Mouse (Mus musculus) heart, postnatal 25 days (tissue): ENCODE data around the gene Evx2. TPM values are rescaled to one million over a fixed set of nuclear protein-coding genes. Genes with fewer than 3 reads are reported as not detected.

Experiments
- DNase-seq: peaks from one replicate; pipeline ENCODE4 v3.0.0; 2022; ENCODE audit warnings: low spot score
- intact Hi-C: fragments of 180-260 bp; cut with DNase I; formaldehyde crosslinking; loops from one replicate; pipeline ENCODE4 v1.15.1; 2025
- total RNA-seq, 2 experiments: library from RNA; stranded (reverse); gene quantifications; 2 replicates each; pipeline ENCODE4 v1.2.3; 2021

The Evx2 gene
- total RNA-seq, result not detected

DNA sequence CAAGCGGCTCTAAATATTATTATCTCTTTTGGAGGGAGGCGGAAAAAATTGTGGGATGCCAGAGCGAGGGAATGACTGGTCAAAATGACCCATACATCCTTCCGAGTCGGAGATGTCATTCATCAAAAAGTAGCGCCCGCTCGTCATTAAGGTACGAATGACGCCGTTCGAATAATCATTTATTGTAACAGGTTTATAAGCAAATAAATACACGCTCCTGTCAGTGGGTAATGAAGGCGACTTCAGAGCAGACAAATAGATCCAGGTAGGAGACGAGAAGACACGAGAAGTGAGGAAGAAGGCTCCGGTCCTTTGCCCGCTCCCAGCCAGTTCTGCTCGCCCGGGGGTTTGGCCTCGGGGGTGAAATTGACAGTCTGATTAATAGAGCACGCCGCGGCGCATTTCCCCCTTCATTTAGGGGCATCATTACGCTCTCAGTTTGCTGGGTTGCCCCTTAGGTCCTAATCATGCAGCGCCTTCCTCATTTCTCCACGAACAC, at the start of gene Evx2:
TSS of gene Evx2 (minus strand) at position 51 of the 499 bp plus-strand sequence.
- no peak for DNase-seq
- intact Hi-C loops, result loop anchor here (10.0 kb wide), 2 partner anchors 885 to 1385 kb away; partner anchors contain the start of genes Chn1 and Sp9

DNA sequence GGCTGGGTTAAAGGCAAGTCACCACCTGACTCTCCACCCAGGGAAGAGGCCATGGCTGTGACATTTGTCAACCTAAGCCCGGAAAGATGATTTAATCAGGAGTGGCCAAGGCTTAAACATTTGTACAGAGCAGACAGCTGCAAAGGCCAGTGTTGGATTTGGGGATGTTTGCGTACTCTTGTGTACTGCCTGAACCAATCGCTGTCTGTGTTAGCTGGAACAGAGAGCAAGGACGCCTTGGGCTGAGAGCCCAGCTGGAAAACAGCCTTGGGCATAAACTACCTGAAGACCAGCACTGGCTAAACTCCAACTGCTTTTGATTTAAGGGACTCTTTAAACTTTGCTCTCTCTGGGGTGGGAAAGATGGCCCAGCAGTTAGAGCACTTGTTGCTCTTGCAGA, 49.3 kb upstream of the Evx2 start:
- intact Hi-C loops, result no loop called here

DNA sequence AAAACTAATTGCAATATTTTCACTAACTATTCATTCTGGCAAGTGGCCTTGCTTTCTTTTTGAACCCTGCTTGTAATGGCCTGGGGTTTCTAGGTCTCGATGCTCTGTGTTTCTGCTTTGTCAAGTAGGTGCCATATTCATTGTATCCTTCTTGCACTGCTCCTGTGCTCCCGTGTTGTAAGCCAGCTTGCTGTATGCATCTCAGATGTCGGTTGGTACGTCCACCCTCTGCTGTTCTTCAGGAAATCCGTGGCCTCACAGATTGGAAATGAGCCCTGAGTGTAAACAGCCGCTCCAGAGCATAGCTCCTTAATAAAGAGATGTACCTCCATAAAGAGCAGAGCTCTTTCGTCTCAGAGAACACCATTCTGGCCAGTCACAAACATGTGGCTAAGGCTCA, 48.2 kb upstream of the Evx2 start:
- intact Hi-C loops, result no loop called here
- DNase-seq, result no peak

More for the DNA sequence above, 49.3 kb upstream of the Evx2 start:
- DNase-seq, result no peak

DNA sequence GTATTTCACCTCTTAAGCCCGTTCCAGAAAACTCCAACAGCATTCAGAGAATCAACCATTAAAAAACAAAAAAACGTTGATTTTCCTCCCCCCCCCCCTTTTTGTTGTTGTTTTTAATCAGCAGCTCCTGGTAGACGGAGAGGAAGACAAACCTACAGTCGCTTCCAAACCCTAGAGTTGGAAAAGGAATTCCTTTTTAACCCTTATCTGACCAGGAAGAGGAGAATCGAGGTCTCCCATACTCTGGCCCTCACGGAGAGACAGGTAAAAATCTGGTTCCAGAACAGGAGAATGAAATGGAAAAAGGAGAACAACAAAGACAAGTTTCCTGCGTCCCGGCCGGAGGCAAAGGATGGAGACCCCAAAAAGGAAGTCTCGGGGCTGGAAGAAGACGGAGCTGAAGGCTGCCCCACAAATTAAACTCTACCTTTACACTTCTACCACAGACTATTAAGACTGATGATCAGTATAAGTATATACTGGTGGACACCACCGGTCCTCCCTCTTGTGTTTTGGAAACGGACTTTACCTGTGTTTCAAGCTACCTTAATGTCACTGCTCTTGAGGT, 47.1 kb upstream of the Evx2 start:
- intact Hi-C loops, result no loop called here
- DNase-seq, result no peak

DNA sequence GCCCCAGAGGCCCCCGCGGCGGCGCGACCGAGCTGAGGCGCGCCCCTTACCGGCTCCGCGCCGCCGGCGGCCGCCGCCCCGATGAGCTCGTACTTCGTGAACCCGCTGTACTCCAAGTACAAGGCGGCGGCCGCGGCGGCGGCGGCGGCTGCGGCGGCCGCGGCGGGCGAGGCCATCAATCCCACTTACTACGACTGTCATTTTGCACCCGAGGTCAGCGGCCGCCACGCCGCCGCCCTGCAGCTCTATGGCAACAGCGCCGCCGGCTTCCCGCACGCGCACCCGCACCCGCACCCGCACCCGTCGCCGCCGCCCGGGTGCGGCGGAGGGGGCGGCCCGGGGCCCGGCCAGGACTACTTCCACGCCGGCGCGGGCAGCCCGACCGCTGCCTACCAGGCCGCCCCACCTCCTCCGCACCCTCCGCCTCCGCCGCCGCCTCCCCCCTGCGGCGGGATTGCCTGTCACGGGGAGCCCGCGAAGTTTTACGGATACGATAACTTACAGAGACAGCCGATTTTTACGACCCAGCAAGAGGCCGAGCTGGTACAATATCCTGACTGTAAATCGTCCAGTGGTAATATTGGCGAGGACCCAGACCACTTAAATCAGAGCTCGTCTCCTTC, 46.2 kb upstream of the Evx2 start:
- no peak for DNase-seq
- intact Hi-C loops, result no loop called here

DNA sequence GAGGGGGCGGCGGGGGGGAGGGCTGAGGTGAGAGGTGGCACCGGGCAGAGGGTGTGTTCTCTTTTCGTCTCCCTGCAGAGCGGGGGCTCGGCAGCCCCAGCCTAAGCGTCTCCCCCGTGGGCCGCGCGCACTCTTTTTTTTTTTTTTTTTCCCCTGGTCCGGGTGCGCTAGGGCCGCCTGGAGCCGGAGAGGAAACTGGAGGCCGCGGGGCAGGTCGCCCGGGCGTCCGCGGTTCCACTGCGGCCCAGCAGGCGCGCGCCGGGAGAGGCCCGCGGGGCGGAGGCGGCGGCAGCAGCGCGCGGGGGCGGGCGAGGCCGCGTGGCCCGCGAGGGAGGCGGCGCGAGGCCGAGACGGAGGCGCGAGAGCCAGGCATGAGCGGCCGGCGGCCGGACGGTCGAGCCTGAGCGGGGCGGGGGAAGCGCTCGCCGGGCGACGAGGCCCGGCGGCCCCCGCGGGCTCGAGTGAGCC, 45.7 kb upstream of the Evx2 start:
- no peak for DNase-seq
- intact Hi-C loops, result no loop called here

DNA sequence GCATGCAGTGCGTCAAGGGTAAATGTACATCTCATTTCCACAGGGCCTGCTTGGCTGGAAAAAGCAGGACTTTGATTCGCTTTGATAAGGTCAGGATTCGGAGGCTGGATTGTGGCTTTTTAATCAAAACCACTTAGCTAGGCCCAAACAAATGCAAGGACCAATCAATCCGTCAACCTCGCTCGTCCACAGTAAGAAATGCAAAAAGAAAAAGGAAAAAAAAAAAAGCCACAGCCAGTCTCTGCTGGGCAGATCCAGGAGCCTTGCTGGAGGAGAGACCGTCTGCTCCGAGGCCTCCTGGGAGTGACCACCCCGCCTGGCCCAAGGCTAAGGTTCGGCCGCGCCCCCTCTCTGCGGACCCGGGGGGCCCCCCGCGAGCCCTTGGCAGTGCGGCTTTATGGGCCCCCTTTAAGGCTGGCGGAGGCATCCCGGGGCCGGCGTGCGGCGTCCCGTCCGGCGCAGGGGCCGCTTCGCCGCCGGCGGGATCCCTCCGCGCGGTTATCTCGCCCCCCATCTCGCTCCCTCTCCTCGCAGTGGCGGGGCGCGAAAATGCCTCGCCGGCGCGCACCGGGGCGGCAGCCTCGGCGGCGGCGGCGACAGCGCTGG, 45.1 kb upstream of the Evx2 start, which contains the start of gene Hoxd8:
TSS of gene Hoxd8 (plus strand) at position 223 of the 606 bp plus-strand sequence.
- intact Hi-C loops, result no loop called here
- DNase-seq, result no peak

DNA sequence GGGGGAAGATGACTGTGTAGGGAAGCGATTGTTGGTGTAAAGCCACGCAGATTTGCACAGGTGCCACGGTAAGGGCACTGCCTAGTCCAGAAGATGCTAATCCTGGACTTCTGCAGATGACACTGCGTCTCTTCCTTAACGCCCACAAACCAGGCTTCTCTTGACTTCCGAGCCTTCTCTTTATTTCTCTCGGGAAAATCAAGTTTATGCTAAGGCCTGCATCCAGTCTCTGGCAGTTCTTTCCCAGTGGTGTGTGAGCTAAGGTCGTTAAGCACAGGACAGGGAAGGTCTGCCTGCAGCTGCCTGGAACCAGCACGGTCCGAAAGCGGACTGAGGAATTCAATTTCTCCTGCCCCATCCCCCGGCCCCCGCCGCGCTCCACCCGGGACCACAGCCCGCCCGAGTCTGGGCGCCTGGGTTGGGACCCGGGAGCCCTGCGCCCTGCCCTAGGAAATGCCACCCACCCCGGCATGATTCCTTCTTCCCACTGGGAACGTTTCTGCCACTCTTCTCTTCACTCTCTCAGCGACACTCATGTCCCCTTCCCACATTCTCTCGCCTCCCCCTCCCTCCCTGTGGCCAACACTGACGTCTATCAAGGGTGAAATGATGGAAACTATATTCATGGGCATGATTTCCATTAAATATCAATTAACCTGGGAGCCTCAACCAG, 44.5 kb upstream of the Evx2 start:
- intact Hi-C loops, result loop anchor here (2.0 kb wide), 3 partner anchors 433 to 885 kb away; no protein-coding TSS in a partner anchor

DNA sequence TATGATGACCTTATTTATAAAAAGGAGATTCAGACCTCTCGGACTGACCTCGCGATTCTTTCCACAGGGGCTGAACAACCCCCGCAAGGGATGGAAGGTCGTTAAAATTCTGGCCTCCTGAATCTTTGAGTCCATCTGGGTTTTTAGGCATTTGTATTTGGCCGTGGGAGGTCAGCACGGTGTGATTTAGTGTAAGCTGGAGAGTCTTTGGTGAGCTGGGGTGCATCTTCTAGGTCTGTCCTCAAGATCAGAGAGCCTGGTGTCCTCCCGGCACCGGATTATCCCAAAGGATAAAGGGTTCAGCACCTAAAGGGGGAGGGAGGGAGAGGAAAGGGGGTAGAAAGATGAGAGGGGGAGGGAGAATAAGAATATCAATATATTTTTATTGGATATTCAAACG, 44.0 kb upstream of the Evx2 start:
- intact Hi-C loops, result loop anchor here (2.0 kb wide), 3 partner anchors 433 to 885 kb away; no protein-coding TSS in a partner anchor
- no peak for DNase-seq

More for the DNA sequence above, 44.5 kb upstream of the Evx2 start:
- DNase-seq, result no peak

DNA sequence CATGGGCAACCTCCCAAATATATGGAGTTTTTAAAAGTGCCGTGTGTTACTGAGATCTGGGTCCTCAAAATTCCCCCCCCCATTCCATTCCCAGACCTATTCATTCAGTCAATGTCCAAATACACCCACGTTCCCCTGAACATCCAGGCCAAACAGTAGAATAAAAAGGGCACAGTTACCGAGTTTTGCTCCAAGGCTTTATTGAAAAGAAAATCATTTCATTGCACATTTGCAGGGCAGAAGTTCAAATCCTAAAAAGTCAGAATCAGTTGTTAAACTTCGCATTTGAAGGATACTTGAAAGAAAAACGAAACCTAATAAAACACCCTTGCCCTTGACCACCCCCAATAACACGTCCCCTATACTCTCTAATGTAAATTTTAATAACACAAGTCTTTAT, 43.5 kb upstream of the Evx2 start:
- no peak for DNase-seq
- intact Hi-C loops, result loop anchor here (2.0 kb wide), 3 partner anchors 434 to 886 kb away; no protein-coding TSS in a partner anchor

DNA sequence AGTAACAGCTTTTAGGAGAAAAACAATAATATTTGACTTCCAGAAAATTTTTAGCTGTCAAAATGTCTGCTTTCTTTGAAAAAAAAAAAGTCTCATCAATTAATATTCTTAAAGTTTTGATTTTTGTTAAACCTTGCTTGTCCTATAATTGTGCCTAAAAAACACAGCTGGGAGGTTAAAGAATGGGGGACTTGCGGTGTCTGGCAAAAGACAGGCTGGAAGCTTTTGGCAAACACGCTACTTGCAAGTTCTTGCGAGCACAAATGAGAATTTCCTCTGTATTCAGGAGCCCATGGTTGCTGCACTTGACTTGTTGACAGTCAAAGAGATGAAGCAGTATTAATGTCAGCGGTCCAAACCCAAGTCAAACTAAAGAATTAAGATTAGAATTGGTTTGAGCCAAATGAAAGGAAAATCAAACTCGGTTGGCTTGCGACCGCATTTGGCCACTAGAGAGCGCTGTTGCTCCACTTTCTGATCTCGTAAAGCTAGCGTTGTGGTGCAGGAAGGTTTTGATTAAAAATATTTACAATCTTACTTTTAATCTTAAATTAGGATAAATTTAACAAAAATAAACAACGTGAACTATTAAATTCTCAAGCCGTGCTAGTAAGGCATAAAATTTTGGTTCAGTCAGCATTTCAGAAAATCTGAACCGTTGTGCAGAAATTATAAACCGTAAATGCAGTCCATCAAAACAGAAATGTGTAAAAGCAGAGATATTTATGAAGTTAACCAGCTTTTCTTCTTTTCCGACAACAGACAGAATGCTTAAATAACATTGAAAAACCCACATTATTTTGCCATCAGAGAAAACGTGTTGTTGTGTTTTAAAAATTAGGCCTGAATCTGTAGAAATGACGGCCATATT, 42.8 kb upstream of the Evx2 start:
- intact Hi-C loops, result loop anchor here (2.0 kb wide), 3 partner anchors 435 to 887 kb away; no protein-coding TSS in a partner anchor
- no peak for DNase-seq

DNA sequence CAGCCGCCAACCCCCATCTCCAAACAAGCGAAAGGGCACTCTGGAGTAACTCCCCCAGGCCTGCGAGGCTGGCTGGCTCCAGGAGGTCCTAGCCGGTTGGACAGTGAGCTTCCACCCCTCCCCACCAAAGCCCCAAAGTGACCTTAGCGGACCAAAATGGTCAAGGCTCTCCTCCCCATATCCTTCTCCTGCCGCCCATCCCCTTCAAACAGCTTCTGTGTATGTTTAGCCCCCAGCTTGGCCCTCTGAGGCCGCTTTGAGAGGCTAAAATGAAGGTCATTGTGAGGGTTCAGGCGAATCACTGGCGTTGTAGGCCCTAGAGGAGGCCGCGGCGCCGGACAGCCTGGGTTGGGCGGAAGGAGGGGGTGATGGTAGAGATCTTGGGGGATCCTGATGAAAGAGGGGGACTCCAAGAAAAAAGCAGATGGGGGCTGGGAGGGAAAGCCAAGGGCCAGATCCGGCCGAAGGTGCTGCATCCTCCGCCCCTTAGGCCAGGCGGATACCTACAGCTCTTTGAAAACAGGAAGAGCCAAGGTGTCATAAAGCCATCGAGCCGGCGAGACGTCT, 41.3 kb upstream of the Evx2 start:
- intact Hi-C loops, result no loop called here
- no peak for DNase-seq

DNA sequence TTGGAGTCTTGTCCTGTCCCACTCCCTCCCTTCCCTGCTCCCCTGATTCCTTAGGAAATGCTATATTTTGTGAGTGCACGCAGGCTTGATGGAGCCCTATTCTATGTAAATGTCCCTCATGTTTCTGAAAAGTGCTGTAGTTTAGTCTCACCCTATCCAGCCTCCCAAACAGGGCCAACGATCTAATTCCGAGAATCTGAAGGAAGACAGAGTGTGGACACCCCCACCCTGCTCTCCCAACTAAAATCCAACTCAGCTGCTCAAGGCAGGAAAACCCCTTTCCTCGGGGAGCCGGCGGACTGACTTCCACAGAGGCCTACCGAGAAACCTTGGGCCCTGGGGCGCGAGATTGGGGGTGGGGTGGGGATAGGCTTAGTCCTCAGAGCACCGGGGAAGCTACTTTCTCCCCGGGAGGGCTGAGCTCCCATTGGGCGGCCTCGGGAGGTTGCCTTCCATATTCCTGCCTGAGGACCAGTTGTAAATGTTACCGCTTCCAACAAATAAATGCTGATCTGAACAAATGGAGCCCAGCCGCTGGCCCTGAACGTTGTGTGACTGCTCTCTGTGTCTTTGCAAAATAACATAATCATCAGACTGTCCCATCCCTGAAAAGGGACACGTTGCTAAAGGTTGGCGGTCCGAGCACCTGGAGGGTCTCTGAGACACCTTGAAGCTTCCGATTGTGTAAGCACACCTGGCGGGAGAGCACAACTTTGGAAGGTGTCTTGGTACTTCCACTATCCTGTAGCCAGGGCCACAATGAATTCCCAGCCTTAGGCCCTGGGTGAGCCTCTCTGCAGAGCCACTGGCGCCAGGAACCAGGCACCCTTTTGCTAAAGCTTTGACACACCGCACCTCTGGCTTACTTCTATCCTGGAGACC, 40.5 kb upstream of the Evx2 start:
- intact Hi-C loops, result no loop called here

DNA sequence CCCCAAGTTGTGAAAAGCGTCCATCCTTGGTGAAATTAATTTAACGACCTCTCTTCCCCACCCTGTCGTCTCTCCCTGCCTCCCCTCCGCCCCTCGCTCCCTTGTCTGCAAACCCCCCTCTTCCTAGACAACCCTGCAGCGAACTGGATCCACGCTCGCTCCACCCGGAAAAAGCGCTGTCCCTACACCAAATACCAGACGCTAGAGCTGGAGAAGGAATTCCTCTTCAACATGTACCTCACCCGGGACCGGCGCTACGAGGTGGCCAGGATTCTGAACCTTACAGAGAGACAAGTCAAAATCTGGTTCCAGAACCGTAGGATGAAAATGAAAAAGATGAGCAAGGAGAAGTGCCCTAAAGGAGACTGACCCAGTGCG, 39.7 kb upstream of the Evx2 start:
- no peak for DNase-seq
- intact Hi-C loops, result no loop called here

More for the DNA sequence above, 40.5 kb upstream of the Evx2 start:
- no peak for DNase-seq

DNA sequence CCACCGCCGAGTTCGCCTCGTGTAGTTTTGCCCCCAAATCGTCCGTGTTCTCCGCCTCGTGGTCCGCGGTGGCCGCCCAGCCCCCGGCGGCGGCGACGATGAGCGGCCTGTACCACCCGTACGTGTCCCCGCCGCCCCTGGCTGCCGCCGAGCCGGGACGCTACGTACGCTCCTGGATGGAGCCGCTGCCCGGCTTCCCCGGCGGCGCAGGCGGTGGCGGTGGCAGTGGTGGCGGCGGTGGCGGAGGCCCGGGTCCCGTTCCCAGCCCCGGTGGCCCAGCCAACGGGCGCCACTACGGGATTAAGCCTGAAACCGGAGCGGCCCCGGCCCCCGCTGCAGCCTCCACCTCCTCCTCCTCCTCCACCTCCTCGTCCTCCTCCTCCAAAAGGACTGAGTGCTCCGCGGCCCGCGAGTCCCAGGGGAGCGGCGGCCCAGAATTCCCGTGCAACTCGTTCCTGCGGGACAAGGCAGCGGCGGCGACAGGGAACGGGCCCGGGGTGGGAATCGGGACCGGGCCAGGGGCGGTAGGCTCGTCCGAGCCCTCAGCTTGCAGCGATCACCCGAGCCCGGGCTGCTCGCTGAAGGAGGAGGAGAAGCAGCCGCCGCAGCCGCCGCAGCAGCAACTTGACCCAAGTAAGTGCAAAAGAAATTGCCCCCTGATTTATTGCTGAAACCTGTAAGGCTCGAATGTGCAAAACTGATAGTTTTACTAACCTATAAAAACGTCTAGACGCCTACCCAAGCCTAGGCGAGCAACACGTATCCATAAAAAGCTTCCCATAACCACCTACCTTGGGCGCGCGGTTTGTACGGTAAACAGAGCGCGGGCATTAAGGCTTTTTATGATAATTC, 39.1 kb upstream of the Evx2 start:
- no peak for DNase-seq
- intact Hi-C loops, result no loop called here

DNA sequence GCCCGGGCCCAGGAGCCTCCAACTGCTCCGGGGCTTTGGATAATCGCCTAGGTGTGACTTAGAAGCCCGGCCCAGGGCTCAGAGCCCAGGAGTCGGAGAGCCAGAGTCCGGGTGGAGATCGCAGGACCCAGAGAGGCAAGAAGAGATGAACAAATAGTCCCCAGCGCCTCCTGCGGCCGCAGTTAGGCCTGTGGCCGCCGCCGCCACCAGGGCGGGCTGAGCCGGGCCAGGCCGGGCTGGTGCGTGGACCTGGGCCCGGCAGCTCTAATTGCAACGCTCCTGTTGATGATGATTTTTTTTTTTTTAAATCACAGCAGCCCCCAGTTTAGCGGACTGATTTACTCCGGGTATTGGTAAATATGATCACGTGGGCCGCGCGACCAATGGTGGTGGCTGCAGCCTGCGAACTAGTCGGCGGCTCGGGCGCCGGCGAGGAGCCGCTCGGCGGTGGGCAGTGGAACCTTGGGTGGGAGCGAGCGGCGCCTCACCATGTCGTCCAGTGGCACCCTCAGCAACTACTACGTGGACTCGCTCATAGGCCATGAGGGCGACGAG, 38.3 kb upstream of the Evx2 start, which contains the start of gene Hoxd9:
TSS of gene Hoxd9 (plus strand) at position 161 of the 555 bp plus-strand sequence.
- DNase-seq, result no peak
- intact Hi-C loops, result no loop called here
